Mouse (Mus musculus) right cerebral cortex, adult 18-20 months (tissue): ENCODE results near the gene Rhd.
"Not testable (repeated sequence)": the region's sequence is repeated elsewhere in the genome, so short reads cannot be mapped to it uniquely, and the experiment has no call there.

Experiments
- DNase-seq: peaks from one replicate; pipeline ENCODE4 v3.0.0; 2022; ENCODE audit warnings: mixed read lengths

Gene Rhd

GRCm38 (mm10) chr4:134863937-134864729 is at the start of gene Rhd:
Gene Rhd (plus strand): TSS chr4:134864536.
- DNase-seq, result no peak

DNA sequence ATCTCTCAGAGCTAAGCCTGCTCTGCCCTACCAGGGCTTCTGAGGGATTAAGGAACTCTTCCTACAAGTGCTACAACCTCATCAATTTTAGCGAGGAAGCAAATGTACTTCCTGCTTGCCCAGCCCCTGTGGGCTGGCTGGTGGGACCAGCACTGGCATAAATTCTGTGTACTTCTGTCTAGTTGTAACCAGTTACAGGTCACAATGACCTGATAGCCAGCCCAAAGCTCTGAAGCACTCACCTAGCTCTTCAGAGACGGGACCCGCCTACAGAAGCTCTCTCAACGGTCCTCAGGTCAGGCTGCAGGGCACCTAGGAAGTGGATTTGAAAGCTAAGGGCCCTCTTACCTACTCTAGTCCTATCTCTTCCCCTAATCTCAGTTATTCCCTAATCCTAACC is 46.6 kb upstream of the Rhd start:
- no peak for DNase-seq

DNA sequence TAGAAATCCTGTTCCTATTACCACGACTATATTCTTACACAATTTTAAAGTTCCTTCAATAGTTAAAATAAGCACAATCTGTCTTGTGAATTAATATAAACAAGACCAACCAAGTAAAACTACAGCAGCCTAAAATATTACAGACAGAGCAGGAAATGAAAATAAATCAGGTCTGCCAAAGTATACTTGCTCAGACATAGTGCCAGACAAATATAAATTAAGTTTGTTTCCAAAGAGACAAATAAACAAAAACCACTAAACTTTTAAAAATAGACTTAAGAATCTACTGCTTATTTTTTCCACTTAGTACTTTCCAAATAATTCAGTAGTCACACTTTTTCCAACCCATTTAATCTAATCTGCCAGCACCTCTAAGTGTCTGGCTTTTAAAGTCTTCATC is 43.3 kb upstream of the Rhd start:
- DNase-seq, result no peak

DNA sequence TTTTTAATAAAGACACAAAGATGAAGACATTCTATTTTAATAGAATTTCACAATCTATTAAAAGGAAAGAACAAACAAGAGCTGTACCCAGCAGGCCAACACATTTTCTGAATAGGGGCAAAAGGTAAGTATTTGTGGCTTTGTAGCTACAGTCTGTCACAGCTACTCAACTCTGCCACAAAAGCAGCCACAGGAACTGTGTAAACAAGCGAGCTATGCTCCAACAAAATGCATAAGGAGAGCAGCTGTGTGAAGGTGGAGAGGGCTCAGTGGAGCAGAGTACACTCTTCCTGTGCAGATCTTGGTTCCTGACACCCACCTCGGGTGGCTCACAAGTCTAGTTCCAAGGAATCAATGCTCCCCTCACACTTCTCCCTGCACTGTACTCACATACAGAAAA is 40.8 kb upstream of the Rhd start:
- no peak for DNase-seq

GRCm38 (mm10) chr4:134825864-134826263 is 38.5 kb upstream of the Rhd start:
- DNase-seq, result not testable (repeated sequence)

DNA sequence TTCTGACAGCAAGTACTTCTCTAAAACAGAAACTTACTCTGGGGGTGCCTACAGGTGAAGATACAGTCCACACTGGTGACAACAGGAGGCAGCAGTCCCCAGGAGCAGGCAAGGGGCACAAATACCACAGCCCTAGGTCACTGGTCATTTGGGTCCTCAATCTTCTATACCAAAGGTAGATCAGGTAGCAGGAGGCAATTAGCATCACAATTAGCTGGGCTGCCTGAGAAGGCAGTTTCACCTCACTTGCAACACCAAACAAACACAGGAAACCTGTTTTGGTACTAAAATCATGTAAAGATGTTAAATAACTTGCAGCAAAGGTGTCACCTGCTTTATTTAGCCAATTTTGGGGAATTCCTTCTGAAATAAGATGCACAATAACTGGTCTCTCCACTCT is 38.0 kb upstream of the Rhd start:
- DNase-seq, result no peak

GRCm38 (mm10) chr4:134827806-134828205 is 36.5 kb upstream of the Rhd start:
- no peak for DNase-seq

GRCm38 (mm10) chr4:134831934-134832333 is 32.4 kb upstream of the Rhd start:
- DNase-seq, result no peak

DNA sequence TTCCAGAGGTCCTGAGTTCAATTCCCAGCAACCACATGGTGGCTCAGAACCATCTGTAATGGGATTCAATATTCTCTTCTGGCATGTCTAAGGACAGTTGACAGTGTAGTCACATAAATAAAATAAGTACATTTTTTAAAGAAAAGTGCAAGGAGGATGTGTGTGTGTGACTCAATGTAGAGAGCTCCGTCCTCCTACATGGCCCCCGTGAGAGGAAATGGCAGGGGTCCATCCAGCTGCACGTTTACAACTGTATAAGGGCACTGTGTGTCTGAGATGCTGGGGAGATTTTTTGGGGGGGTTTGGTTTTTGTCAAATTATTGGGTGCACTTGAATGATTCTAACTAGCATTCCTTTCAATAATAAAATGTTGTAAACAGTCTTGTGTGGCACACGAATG is 28.9 kb upstream of the Rhd start:
- DNase-seq, result no peak

- DNase-seq, result no peak
Measured at GRCm38 (mm10) chr4:134838221-134838620, 26.1 kb upstream of the Rhd start.

DNA sequence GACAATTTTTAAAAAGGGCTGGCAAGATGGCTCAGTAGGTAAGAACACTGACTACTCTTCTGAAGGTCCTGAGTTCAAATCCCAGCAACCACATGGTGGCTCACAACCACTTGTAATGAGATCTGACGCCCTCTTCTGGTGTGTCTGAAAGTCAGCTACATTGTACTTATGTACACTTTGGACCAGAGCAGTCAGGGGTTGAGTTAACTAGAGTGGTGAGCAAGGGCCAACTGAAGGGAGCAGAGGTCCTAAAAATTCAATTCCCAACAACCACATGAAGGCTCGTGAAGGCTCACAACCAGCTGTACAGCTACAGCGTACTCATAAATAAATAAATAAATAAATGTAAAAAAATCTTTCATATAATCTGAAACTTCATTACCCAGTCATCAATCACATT is 25.6 kb upstream of the Rhd start:
- DNase-seq, result not testable (repeated sequence)

GRCm38 (mm10) chr4:134840231-134840630 is 24.1 kb upstream of the Rhd start:
- DNase-seq, result no peak

DNA sequence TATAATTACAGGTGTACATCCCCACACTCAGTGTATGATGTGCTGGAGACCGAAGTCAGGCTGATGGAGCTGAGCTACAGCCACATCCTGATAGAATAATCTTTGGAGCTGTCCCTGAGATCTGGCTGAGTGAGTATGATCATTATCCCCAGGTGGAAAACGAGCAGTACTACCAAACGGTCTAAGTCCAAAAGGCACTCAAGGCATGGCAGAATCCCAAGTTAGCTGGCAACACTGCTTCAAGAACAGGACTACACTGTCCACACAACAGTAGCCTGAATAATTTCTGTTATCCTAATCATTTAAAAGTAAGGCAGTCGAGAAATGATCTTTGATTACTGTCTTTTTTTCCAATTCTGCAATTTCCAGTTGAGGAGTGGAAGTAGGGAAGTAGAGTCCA is 20.8 kb upstream of the Rhd start:
- no peak for DNase-seq

- DNase-seq, result no peak
Measured at GRCm38 (mm10) chr4:134847587-134847986, 16.7 kb upstream of the Rhd start.

DNA sequence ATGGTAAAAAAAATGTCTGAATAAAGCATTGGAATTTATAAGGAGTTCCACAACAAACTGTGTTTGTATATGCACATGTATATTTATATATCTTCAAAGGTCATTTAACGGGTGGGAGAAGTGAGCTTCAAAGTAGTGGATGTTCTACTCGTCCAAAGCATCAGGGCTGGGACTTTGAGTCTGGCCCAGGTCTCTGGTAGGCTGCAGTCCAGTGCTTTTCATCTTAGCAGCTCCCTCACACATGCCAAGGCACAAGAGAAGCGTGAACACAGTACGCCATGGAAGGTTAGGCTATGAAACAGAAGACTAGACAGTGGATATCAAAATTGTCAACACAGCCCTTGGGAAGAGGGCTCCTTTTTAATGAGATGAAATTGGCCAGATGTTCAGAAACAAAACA is 13.8 kb upstream of the Rhd start:
- no peak for DNase-seq

DNA sequence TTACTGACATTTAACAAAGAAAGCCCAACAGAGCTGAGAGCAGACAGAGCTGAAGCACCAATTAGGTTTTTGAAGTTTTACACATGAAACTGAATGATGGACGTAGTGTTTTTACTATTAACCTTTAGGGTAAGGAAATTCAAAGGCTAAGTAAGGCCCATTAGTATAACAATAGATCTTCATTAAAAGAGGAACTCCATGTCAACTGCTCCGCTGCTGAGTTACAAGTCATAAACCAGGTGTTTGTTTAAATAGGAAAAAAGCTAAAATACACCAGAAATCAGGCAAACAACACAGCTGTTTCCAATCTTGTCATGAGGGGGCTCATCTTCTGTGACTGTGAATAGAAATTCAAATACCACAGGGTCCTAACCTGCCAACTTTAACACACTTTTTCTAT is 13.1 kb upstream of the Rhd start:
- no peak for DNase-seq

DNA sequence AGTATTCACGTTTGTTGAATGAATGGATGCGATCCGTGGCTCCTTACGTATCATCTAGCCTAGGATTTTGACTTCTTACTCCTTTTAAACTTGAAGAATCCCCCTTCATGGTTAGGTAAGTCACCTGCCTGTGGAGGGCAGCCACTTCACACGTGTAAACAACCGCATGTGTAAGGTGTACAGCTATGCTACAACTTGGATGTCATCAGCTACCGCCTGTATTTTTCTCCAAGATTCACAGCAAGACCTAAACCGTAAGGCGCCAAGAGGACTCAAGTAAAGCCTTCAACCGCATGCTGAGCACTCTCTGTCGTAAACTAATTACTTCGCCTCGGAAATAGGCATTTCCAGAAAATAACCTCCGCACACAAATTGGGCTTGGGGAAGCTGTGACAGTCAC is 12.5 kb upstream of the Rhd start:
- DNase-seq, result no peak

- no peak for DNase-seq
Measured at GRCm38 (mm10) chr4:134852438-134853255, 11.7 kb upstream of the Rhd start.

DNA sequence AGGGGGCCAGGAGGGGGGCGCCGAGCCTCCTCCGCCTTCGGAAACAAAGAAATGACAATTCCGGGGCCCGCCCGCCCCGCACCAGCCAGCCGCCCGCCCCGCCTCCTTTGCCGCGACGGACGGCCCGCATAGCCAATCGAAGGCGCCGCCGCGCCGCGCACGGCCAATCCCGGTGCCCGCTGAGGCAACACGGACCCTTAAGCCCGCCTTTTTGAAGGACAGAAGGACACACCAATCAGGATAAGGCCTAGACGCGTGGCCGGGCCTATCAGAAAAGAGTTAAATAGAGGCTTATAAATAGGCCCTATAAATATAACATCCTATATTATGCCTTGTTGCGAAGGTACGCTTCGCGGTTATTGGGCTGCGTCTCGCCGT is 11.1 kb upstream of the Rhd start, which contains the start of gene Maco1:
Gene Maco1 (minus strand): TSS at position 87 of the 378 bp plus-strand sequence.
- DNase-seq, result peak; percentile 99

GRCm38 (mm10) chr4:134853637-134854485 is 10.5 kb upstream of the Rhd start:
- peak; percentile 96 for DNase-seq

DNA sequence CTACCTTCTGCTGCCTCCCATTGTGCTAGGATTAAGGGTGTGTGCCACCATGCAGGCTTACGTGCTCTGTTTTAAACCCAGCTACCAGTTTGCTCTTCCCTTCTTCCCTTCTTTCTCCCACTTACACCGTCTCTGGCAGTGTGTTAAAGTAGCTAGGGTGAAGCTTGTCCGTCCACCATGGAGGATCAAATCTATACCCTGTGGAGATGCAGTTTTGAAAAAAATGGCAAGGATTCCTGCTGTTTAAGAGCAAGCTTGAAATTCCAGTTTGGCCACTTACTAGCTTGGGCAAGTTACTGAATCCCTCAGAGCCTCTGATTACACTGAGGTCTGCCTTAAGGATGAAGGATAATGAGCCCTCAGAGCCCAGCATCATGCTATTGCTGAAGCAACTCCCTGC is 9.0 kb upstream of the Rhd start:
- no peak for DNase-seq

GRCm38 (mm10) chr4:134856056-134856455 is 8.3 kb upstream of the Rhd start:
- DNase-seq, result no peak

- DNase-seq, result no peak
Measured at GRCm38 (mm10) chr4:134856501-134856900, 7.8 kb upstream of the Rhd start.
